Mouse (Mus musculus): ENCODE data around the gene Mvb12a. TPM values are rescaled to one million over a fixed set of nuclear protein-coding genes. Genes with fewer than 3 reads are reported as not detected.

Mvb12a gene
- total RNA-seq (2023) = 27.1 TPM

DNA sequence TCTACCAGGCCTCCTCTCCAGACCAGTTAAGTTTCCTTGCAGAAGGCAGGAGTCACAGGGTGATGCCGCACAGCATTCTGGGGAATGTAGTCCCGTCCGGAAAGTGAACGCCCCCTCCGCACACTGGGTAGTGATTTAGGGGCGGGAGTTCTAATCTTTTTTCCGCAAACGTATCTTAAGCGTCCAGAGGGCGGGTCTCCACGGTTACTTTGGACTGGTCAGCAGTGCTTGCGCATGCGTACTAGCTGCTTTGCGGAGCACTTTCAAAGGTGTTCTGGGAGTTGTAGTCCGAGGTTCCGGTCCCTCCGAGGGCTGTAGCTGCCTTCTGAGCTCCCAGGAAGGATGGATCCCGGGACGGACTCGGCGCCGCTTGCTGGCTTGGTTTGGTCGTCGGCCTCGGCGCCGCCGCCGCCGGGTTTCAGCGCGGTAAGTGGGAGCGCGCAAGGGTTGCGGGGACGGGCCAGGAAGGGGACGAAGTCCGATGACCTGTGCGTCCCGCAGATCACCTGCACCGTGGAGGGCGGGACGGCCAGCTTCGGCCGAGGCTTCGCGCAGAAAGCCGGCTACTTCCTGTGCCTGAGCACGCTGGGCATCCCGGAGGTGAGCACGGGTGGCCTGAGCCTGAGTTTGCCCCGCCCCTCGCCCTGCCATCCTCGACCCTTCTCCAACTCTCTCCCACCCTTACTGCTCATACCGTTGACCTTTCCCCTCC is at the start of gene Mvb12a:
TSS of gene Mvb12a (plus strand) at position 291 of the 712 bp plus-strand sequence.

DNA sequence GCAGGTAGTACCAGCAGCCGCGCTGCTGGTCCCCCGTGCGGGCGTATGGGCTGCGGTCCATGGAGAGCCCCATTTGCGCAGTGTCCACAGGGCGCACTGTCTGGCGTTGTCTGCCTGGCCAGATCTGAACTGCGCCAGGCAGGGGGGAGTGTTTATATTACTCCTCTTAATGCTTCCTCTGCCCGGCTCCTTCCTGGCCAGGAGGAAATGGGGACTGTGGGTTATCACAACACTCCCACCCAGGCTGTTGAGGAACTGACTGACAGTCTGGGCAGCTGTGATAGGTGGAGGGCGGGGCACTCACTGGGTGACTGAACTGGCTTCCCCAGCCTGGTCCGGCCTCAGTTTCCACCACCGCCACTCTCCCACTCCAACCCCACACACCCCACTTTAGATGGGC is 31.1 kb upstream of the Mvb12a start, which contains the start of gene Plvap:
TSS of gene Plvap (minus strand) at position 109 of the 400 bp plus-strand sequence.

DNA sequence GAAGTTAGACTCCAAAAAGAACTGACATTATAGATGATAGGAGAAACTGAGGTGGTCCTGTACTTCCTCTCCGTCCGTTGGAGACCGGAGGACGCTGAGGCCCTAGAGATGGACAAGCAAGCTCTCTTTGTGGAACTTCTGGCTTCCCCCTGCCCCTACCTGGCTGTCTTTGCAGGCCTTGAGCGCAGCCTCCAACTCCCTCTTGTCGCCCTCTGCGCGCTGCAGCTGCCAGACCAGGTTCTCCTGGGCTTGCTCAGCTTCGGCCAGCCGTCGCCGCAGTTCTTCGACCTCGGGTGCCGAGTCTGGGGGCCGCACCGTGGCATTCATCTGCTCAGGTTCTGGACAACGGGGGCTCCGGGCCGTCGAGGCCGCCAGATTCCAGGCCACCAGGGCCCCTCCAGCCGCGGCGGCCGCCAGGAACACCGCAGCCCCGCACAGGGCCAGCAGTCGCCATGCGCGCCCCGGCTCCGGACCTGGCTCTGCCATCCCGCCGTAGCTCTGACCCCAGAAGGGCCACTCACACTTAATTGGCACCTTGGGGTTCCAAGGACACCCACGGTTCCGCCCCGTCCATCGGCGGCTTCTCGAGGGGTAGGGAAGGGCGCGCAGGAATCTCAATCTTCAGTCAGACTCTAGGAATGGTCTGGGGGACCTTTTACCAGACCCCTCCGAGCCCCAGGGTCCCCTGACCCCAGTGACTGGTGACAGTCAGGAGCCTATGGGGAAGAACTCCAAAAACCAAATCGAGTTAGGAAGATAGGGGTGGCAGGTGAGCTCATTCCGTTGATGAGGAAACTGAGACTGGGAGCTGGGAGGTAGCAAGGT is 17.3 kb upstream of the Mvb12a start, which contains the start of gene Ccdc194:
TSS of gene Ccdc194 (minus strand) at position 486 of the 825 bp plus-strand sequence.

DNA sequence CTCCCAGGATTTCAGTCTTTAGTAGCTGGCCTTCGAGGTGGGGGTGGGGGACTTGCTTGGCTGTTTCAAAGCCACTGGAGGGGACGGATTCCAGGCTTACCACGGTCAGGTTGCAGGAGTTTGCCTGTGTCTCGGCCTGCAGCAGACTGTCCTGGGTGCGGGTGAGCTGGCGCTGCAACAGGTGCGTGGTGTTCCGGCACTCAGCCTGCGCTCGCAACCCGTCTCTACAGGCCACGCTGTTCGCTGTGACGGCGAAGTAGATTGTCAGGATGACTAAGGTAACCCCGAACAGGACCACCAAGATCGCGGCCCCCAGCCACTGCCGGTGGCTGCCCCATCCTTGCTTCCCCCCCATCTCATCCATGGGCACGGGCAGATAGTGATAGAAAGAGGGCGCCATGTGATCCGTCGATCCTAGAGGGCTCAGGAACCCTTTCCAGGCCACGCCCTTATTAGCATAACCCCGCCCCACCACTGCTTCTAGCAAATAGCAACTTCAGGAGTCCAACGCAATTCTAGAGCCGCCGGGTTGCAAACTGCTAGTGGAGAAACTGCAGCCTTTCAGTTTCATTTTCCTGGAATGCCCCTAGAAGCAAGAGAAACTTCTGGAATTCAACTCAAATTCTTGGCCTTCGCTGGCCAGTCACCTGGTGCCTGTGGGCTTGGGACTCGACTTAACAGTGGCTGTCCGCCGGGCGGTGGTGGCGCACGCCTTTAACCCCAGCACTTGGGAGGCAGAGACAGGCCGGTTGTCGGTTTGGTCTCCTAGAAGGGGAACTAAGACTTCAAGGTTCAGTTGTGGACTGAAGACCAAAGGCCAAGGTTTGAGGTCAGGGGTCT is 5.5 kb upstream of the Mvb12a start, which contains the start of gene Bst2:
TSS of gene Bst2 (minus strand) at position 429 of the 840 bp plus-strand sequence.

DNA sequence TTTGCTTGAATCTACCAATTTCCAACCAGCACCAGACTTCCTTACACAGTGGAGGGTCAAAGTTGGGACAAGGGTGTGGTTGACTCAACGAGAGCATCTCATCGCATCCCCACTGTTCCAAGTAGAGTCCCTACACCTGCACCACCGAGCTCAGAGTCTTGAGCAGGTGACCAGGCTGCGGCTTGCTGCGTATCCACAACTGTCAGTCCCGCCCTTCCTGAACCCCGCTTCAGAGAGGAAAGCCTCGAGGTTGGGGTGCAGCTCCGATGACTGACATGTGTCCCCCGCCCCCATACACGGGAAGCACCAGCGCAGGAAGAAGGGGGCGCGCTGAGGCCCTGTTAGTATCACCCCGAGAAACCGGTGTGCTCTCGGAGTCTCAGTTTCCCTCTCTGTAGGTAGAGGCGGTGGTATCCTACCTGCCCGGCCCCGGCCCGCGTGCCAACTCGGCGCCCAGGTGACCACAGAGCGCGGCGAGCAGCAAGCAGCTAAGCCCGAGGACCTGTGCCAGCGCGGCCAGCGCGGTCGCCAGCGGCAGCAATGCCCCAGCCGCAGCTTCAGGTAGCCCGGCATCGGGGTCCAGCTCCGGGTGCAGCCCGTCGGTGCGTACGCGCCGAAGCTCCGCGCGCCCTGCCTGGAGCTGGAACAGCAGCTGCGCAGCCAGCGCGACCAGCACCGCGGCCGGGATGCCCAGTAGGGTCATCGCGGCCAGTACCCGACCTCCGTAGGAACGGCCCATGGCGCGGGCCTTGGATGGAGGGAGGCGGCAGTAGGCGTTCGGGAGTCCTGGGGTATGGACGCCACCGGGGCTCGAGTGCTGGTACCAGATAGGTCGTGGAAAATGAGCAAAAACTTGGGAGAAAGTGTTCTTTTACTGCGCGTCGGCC is 15.6 kb downstream of the Mvb12a start, which contains the start of gene Tmem221:
TSS of gene Tmem221 (minus strand) at position 801 of the 887 bp plus-strand sequence.

DNA sequence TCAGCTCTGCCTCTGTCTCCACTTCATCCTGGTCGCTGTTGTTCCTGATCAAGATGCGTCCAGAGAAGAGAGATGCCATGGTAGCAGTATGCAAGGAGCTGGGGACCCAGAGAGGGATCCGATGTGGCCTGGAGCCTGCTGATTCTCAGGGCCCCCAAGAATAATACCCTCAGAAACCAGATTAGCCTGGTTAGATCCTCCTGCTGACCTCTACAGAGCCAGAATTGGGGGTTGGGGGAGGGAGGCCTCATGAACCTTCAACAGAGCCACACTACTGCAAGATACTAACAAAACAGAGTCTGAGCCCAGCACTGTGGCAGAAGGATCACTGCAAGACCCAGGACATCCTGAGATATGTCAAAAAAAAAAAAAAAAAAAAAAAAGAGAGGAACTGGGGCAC is 23.8 kb downstream of the Mvb12a start, which contains the start of gene Nxnl1:
TSS of gene Nxnl1 (minus strand) at position 101 of the 400 bp plus-strand sequence.

DNA sequence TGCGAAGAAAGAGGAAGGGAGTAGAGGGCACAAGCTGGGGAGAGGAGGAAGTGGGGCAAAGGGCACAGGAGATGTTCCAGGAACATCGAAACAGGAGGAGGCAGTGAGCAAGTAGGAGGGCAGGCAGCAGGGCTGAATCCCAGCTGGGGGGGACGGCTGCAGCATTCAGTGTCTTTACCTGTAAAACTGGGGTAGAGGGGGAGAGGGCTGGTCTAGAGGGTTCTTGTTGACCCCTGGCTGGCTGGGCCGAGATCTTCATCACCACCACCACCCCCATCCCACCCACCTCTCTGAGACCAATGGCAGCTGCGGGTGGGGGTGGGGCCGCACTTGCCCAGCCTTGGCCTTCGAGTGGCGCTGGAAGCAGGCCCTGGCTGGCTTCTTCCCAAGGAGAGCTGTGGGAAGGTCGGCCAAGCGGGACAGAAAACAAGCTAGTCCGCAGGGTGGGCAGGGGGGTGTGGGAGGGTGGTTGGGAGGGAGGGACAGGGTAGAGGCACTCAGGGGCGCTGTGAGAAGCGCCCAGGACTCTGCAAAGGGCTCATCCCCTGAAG is 25.7 kb downstream of the Mvb12a start, which contains the start of gene Slc27a1:
TSS of gene Slc27a1 (plus strand) at position 496 of the 551 bp plus-strand sequence.

DNA sequence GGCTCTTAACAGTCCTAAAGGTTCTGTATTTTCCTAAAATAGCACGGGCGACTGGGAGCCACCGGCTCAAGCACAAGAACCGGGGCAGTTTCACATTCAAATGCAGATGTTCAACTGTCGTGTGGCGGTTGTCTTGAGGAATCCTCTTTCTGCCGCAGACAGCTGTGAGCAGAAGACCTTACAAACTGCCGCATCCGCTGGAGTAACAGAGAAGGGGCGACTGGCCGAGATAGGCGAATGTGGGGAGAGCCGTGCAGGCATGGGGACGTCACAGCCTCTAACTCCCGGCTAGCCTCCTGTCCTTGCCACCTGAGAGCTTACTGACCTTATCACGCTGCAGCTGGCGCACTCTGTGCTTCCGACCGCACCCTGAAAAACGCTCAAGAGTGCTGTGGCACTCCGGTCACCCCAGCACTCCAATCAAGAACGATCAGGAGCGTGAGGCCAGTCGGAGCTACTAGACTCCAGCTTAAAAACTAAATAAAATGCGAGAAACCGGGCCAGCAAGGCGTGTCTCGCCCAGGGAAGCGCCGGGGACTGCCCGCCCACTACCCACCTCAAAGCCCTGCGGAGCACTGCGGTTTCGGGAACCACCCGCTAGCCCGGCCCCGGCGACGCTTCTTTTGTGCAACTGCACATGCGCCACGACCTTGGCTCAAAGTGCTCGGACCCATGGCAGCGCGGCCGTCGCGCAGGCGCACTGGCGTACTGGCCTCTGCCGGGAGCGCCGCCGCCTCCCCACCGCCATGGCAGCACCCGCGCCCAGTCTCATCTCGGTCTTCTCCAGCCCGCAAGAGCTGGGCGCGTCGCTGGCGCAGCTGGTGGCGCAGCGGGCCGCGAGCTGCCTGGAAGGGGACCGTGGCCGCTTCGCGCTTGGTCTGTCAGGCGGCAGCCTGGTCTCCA is 49.0 kb downstream of the Mvb12a start, which contains the start of gene Pgls:
TSS of gene Pgls (plus strand) at position 706 of the 903 bp plus-strand sequence.

DNA sequence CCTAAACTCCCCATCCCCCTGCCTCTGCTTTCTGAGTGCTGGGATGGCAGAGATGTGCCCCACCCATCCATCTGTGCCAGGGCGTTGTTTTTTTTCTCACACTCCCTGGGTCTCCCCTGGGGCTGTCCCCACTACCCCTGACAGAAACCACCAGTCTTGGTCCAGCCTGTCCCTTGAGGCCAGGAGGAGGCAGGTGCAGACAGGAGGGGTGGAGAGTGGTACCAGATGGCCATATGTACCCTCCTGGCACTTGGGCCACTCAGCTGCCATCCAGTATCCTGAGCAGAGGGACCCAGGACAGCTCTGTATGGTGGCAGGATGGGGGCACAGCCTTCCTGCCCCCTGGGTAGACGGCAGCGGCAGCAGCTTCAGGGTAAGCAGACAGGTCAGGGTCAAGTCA is 54.7 kb downstream of the Mvb12a start, which contains the start of gene Fam129c:
TSS of gene Fam129c (plus strand) at position 198 of the 400 bp plus-strand sequence.

Other genes with a start within 250 kb of the Mvb12a start
- gene Use1, start 176.1 kb upstream of the Mvb12a start, total RNA-seq (2023) = 304 TPM
- gene Ocel1, start 171.6 kb upstream of the Mvb12a start, total RNA-seq (2023) = 23.7 TPM
- 5.0 TPM for gene Nr2f6, start 161.0 kb upstream of the Mvb12a start, total RNA-seq (2023)
- gene Ushbp1, start 147.1 kb upstream of the Mvb12a start, total RNA-seq (2023) = not detected
- gene Babam1, start 146.1 kb upstream of the Mvb12a start, total RNA-seq (2023) = 93.6 TPM
- 1.3 TPM for gene Ankle1, start 136.9 kb upstream of the Mvb12a start, total RNA-seq (2023)
- 80.8 TPM for gene Abhd8, start 79.3 kb upstream of the Mvb12a start, total RNA-seq (2023)
- 20.2 TPM for gene Mrpl34, start 78.0 kb upstream of the Mvb12a start, total RNA-seq (2023)
- gene Dda1, start 73.7 kb upstream of the Mvb12a start, total RNA-seq (2023) = 104 TPM
- 20.5 TPM for gene Ano8, start 57.0 kb upstream of the Mvb12a start, total RNA-seq (2023)
- 10.3 TPM for gene Gtpbp3, start 54.8 kb upstream of the Mvb12a start, total RNA-seq (2023)
- 0.56 TPM for gene Plvap, start 31.2 kb upstream of the Mvb12a start, total RNA-seq (2023)
- gene Ccdc194, start 17.2 kb upstream of the Mvb12a start, total RNA-seq (2023) = not detected
- 56.4 TPM for gene Bst2, start 5.5 kb upstream of the Mvb12a start, total RNA-seq (2023)
- 1.2 TPM for gene Tmem221, start 15.9 kb downstream of the Mvb12a start, total RNA-seq (2023)
- not detected for gene Nxnl1, start 23.7 kb downstream of the Mvb12a start, total RNA-seq (2023)
- gene Slc27a1, start 26.0 kb downstream of the Mvb12a start, total RNA-seq (2023) = 5.5 TPM
- 49.5 TPM for gene Pgls, start 49.3 kb downstream of the Mvb12a start, total RNA-seq (2023)
- gene Fam129c, start 54.7 kb downstream of the Mvb12a start, total RNA-seq (2023) = 13.7 TPM
- 42.5 TPM for gene Colgalt1, start 68.1 kb downstream of the Mvb12a start, total RNA-seq (2023)
- 0.53 TPM for gene Unc13a, start 128.8 kb downstream of the Mvb12a start, total RNA-seq (2023)
- gene Jak3, start 133.4 kb downstream of the Mvb12a start, total RNA-seq (2023) = 72.0 TPM
- 50.8 TPM for gene Insl3, start 146.3 kb downstream of the Mvb12a start, total RNA-seq (2023)
- 0.53 TPM for gene B3gnt3, start 158.9 kb downstream of the Mvb12a start, total RNA-seq (2023)
- 99.7 TPM for gene Fcho1, start 182.8 kb downstream of the Mvb12a start, total RNA-seq (2023)